ENCODE assay signal across 16 mouse cellular contexts in the genomic region with DNA sequence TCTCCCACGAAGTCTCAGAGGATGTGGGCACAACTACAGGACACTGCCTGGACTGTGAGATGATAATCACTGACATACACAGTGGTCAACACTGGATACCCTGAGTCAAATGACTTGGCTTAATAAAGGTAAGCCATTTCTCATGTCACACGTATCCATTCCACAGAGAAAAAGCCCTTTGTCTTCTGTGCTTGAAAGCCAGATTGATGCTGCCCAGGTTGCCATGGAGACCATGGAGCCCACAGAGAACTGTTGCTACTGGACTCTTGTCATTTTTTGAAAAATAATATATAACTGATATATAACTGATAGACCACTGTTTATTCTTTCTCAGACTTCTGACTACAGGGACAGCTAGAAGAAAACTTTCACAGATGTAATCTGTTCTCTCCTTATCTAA. TPM values are rescaled to one million over a fixed set of nuclear protein-coding genes. Genes with fewer than 3 reads are reported as not detected.
A peak's percentile ranks its signal among the peaks of the same experiment; 100 is the strongest.
DNase-seq lines count a peak whose midpoint lies in the region; ATAC-seq lines count a peak whose summit lies in the region.
"Had no signal": no experiment of that assay in that cellular context is flagged by ENCODE, and none has a peak within 500 bp of the region (broad histone marks: within the 10 kb centered on the region; RNA-seq: fewer than 3 reads in every experiment).

No protein-coding gene starts in this region.

- H3K27me3 ChIP-seq in embryonic facial prominence, embryonic 11.5 days (ENCODE audit: control insufficient read depth, insufficient read depth, low read length) = no peaks in the 10 kb centered on the region
- H3K27me3 ChIP-seq in embryonic facial prominence, embryonic 10.5 days (replicated peaks; ENCODE audit: low read depth, poor library complexity, severe bottlenecking) = peaks cover 4% of the 10 kb centered on the region; the same call in 1 of the 2 replicates
- no peaks in the 10 kb centered on the region for H3K27me3 ChIP-seq in midbrain, embryonic 13.5 days
- no peaks in the 10 kb centered on the region for H3K27me3 ChIP-seq in midbrain, embryonic 11.5 days (ENCODE audit: control insufficient read depth, insufficient read depth, low read length)
- no peaks in the 10 kb centered on the region for H3K27me3 ChIP-seq in hindbrain, embryonic 14.5 days (ENCODE audit: control insufficient read depth, insufficient read depth, low read length)
- H3K27me3 ChIP-seq: embryonic facial prominence, embryonic 12.5 days; midbrain, embryonic 12.5 days; neural tube, embryonic 13.5 days; stomach, embryonic 15.5 days had no signal

- no peak overlapping the region for H3K9ac ChIP-seq in embryonic facial prominence, embryonic 11.5 days (replicated peaks; ENCODE audit: low read length)
- no peak overlapping the region for H3K9ac ChIP-seq in midbrain, embryonic 13.5 days (replicated peaks)
- no peak overlapping the region for H3K9ac ChIP-seq in midbrain, embryonic 11.5 days (ENCODE audit: low read length)
- no peak overlapping the region for H3K9ac ChIP-seq in hindbrain, embryonic 14.5 days
- H3K9ac ChIP-seq: embryonic facial prominence, embryonic 12.5 days; liver, embryonic 14.5 days; midbrain, embryonic 12.5 days; neural tube, embryonic 13.5 days; stomach, embryonic 15.5 days had no signal

- H3K9me3 ChIP-seq in embryonic facial prominence, embryonic 11.5 days (replicated peaks; ENCODE audit: control insufficient read depth, low read length) = no peaks in the 10 kb centered on the region
- no peaks in the 10 kb centered on the region for H3K9me3 ChIP-seq in embryonic facial prominence, embryonic 10.5 days
- H3K9me3 ChIP-seq in midbrain, embryonic 13.5 days = no peaks in the 10 kb centered on the region
- no peaks in the 10 kb centered on the region for H3K9me3 ChIP-seq in midbrain, embryonic 11.5 days (ENCODE audit: control insufficient read depth, low read length)
- H3K9me3 ChIP-seq in hindbrain, embryonic 14.5 days (ENCODE audit: control insufficient read depth, low read length) = no peaks in the 10 kb centered on the region
- H3K9me3 ChIP-seq: embryonic facial prominence, embryonic 12.5 days; midbrain, embryonic 12.5 days; neural tube, embryonic 13.5 days; stomach, embryonic 15.5 days had no signal

- H3K4me1 ChIP-seq in embryonic facial prominence, embryonic 11.5 days (ENCODE audit: control insufficient read depth, insufficient read depth, low read length) = peaks cover 2% of the 10 kb centered on the region; the same call in 1 of the 2 replicates
- peaks cover 15% of the 10 kb centered on the region for H3K4me1 ChIP-seq in embryonic facial prominence, embryonic 10.5 days
- peaks cover 15% of the 10 kb centered on the region for H3K4me1 ChIP-seq in midbrain, embryonic 13.5 days (replicated peaks)
- peaks cover 4% of the 10 kb centered on the region for H3K4me1 ChIP-seq in midbrain, embryonic 11.5 days (ENCODE audit: control insufficient read depth, insufficient read depth, low read length)
- H3K4me1 ChIP-seq in hindbrain, embryonic 14.5 days (replicated peaks; ENCODE audit: control insufficient read depth, insufficient read depth, low read length) = peaks cover 10% of the 10 kb centered on the region

- H3K4me2 ChIP-seq in embryonic facial prominence, embryonic 11.5 days (ENCODE audit: low read depth, low read length) = no peak overlapping the region
- no peak overlapping the region for H3K4me2 ChIP-seq in midbrain, embryonic 13.5 days (replicated peaks)
- H3K4me2 ChIP-seq in midbrain, embryonic 11.5 days = no peak overlapping the region
- H3K4me2 ChIP-seq in hindbrain, embryonic 14.5 days (replicated peaks) = no peak overlapping the region
- H3K4me2 ChIP-seq: embryonic facial prominence, embryonic 12.5 days; midbrain, embryonic 12.5 days; neural tube, embryonic 13.5 days; stomach, embryonic 15.5 days had no signal

- no peak overlapping the region for H3K4me3 ChIP-seq in embryonic facial prominence, embryonic 11.5 days (ENCODE audit: low read depth, low read length)
- no peak overlapping the region for H3K4me3 ChIP-seq in embryonic facial prominence, embryonic 10.5 days
- H3K4me3 ChIP-seq in midbrain, embryonic 13.5 days (replicated peaks) = no peak overlapping the region
- no peak overlapping the region for H3K4me3 ChIP-seq in midbrain, embryonic 11.5 days (ENCODE audit: low read depth, low read length)
- H3K4me3 ChIP-seq in hindbrain, embryonic 14.5 days (replicated peaks; ENCODE audit: low read length) = no peak overlapping the region
- H3K4me3 ChIP-seq: embryonic facial prominence, embryonic 12.5 days; midbrain, embryonic 12.5 days; neural tube, embryonic 13.5 days; stomach, embryonic 15.5 days had no signal

- no peaks in the 10 kb centered on the region for H3K36me3 ChIP-seq in embryonic facial prominence, embryonic 11.5 days (replicated peaks; ENCODE audit: control insufficient read depth, insufficient read depth, low read depth, low read length)
- no peaks in the 10 kb centered on the region for H3K36me3 ChIP-seq in embryonic facial prominence, embryonic 10.5 days (replicated peaks)
- H3K36me3 ChIP-seq in midbrain, embryonic 13.5 days = no peaks in the 10 kb centered on the region
- H3K36me3 ChIP-seq in midbrain, embryonic 11.5 days (ENCODE audit: control insufficient read depth, insufficient read depth, low read length) = no peaks in the 10 kb centered on the region
- H3K36me3 ChIP-seq in hindbrain, embryonic 14.5 days (replicated peaks; ENCODE audit: control insufficient read depth, insufficient read depth) = no peaks in the 10 kb centered on the region
- H3K36me3 ChIP-seq: embryonic facial prominence, embryonic 12.5 days; midbrain, embryonic 12.5 days; neural tube, embryonic 13.5 days; stomach, embryonic 15.5 days had no signal

- 46% methylated on average over 2 of the region's 2 CpGs for WGBS in embryonic facial prominence, embryonic 11.5 days
- WGBS in embryonic facial prominence, embryonic 10.5 days = 56% methylated on average over 2 of the region's 2 CpGs
- 31% methylated on average over 2 of the region's 2 CpGs for WGBS in midbrain, embryonic 13.5 days
- 52% methylated on average over 2 of the region's 2 CpGs for WGBS in midbrain, embryonic 11.5 days
- 21% methylated on average over 2 of the region's 2 CpGs for WGBS in hindbrain, embryonic 14.5 days

- no peak for ATAC-seq in embryonic facial prominence, embryonic 11.5 days (replicated peaks; ENCODE audit: insufficient number of reproducible peaks, low FRiP score, low TSS enrichment, low read depth)
- ATAC-seq in midbrain, embryonic 13.5 days = peak; percentile 43
- ATAC-seq in midbrain, embryonic 11.5 days (ENCODE audit: low FRiP score) = no peak
- ATAC-seq in hindbrain, embryonic 14.5 days (ENCODE audit: low FRiP score) = no peak

- H3K27ac ChIP-seq in embryonic facial prominence, embryonic 11.5 days (replicated peaks; ENCODE audit: low read depth, low read length) = no peak overlapping the region
- H3K27ac ChIP-seq in embryonic facial prominence, embryonic 10.5 days (replicated peaks) = no peak overlapping the region
- no peak overlapping the region for H3K27ac ChIP-seq in midbrain, embryonic 13.5 days
- H3K27ac ChIP-seq in midbrain, embryonic 11.5 days (ENCODE audit: low read depth, low read length) = no peak overlapping the region
- no peak overlapping the region for H3K27ac ChIP-seq in hindbrain, embryonic 14.5 days
- H3K27ac ChIP-seq: embryonic facial prominence, embryonic 12.5 days; liver, embryonic 14.5 days; midbrain, embryonic 12.5 days; neural tube, embryonic 13.5 days; stomach, embryonic 15.5 days had no signal

- DNase-seq in embryonic facial prominence, embryonic 11.5 days (ENCODE audit: low spot score) = peak; percentile 21
- no peak for DNase-seq in embryonic facial prominence, embryonic 10.5 days (ENCODE audit: low spot score)
- DNase-seq in midbrain, embryonic 11.5 days (ENCODE audit: low spot score, missing footprints) = no peak
- peak; percentile 33 for DNase-seq in hindbrain, embryonic 14.5 days (ENCODE audit: low spot score)
- peak; percentile 49 for DNase-seq in retina, postnatal 1 day
- no peak for DNase-seq in spleen, adult 12 weeks (ENCODE audit: low spot score)
- DNase-seq: cerebellum, adult 18-20 months; heart, adult 18-20 months; kidney, adult 9 months; thymus, postnatal 25 days had no signal

RNA-seq across cellular contexts. Expression of a gene that starts 30.1 kb away (rescaled TPM):
- 22.3 and 26.1 TPM in 2 replicates for polyA plus RNA-seq in embryonic facial prominence, embryonic 11.5 days (2014; fragmentation: Nextera tagmentation; extraction: Ambion mirVana)
- 13.8 and 17.6 TPM in 2 replicates for polyA plus RNA-seq in embryonic facial prominence, embryonic 10.5 days (2016; fragmentation: Nextera tagmentation; extraction: Ambion mirVana)
- 2.5 and 2.6 TPM in 2 replicates for polyA plus RNA-seq in midbrain, embryonic 13.5 days (2015; fragmentation: Nextera tagmentation; extraction: Ambion mirVana)
- 7.1 and 7.6 TPM in 2 replicates for polyA plus RNA-seq in midbrain, embryonic 11.5 days (2014; fragmentation: Nextera tagmentation; extraction: Ambion mirVana)
- polyA plus RNA-seq in hindbrain, embryonic 14.5 days (2014; fragmentation: Nextera tagmentation; extraction: Ambion mirVana) = 2.2 and 2.4 TPM in 2 replicates

RNA-seq across cellular contexts. Expression of a gene that starts 35.1 kb away (rescaled TPM):
- 114 and 127 TPM in 2 replicates for polyA plus RNA-seq in embryonic facial prominence, embryonic 11.5 days (2014; fragmentation: Nextera tagmentation; extraction: Ambion mirVana)
- polyA plus RNA-seq in embryonic facial prominence, embryonic 10.5 days (2016; fragmentation: Nextera tagmentation; extraction: Ambion mirVana) = 83.4 and 85.8 TPM in 2 replicates
- 70.2 and 76.7 TPM in 2 replicates for polyA plus RNA-seq in midbrain, embryonic 13.5 days (2015; fragmentation: Nextera tagmentation; extraction: Ambion mirVana)
- polyA plus RNA-seq in midbrain, embryonic 11.5 days (2014; fragmentation: Nextera tagmentation; extraction: Ambion mirVana) = 130 and 132 TPM in 2 replicates
- 62.7 and 75.2 TPM in 2 replicates for polyA plus RNA-seq in hindbrain, embryonic 14.5 days (2014; fragmentation: Nextera tagmentation; extraction: Ambion mirVana)

Comparison
In these comparisons a context has a peak if more than half of its experiments do, and no peak if none do; other contexts are left out.
1. DNase-seq: peak in embryonic facial prominence, embryonic 11.5 days (single experiment), hindbrain, embryonic 14.5 days (single experiment) and retina, postnatal 1 day (single experiment); none in embryonic facial prominence, embryonic 10.5 days (single experiment), midbrain, embryonic 11.5 days (single experiment) and spleen, adult 12 weeks (single experiment).